Mouse (Mus musculus): ENCODE measurements around the gene Slmap. TPM values are rescaled to one million over a fixed set of nuclear protein-coding genes. Genes with fewer than 3 reads are reported as not detected.

Slmap gene
- polyA plus RNA-seq, 1 experiment from 2014 or later: 24.7 TPM

GRCm38 (mm10) chr14:26562247-26562646 lies 27.5 kb upstream of the Slmap start:
- ATAC-seq (ENCODE audit: insufficient read depth, low FRiP score, low TSS enrichment) (no peak), DNase-seq (ENCODE audit: low spot score) (no peak)
- 93% methylated on average over 2 of the region's 2 CpGs for WGBS
- H3K9me3 ChIP-seq (ENCODE audit: control insufficient read depth, low read length): no peaks in the 10 kb centered on the region
- H3K36me3 ChIP-seq (ENCODE audit: control insufficient read depth, insufficient read depth, low read length): no peaks in the 10 kb centered on the region
- H3K27me3 ChIP-seq (ENCODE audit: control insufficient read depth, insufficient read depth, low read length): no peaks in the 10 kb centered on the region
- no peaks in the 10 kb centered on the region for H3K4me1 ChIP-seq (ENCODE audit: control insufficient read depth, insufficient read depth, low read length)
- no peak overlapping the region for H3K4me2 ChIP-seq (ENCODE audit: low read depth)
- no peak overlapping the region for H3K9ac ChIP-seq (ENCODE audit: low read length)
- H3K27ac ChIP-seq (ENCODE audit: low read depth, low read length): no peak overlapping the region
- no peak overlapping the region for H3K4me3 ChIP-seq (ENCODE audit: low read depth, low read length)

- Histone ChIP-seq H3K9me3 (ENCODE audit: control insufficient read depth, low read length) (no peaks in the 10 kb centered on the region), H3K4me1 (ENCODE audit: control insufficient read depth, insufficient read depth, low read length) (no peaks in the 10 kb centered on the region), H3K27ac (ENCODE audit: low read depth, low read length) (no peak overlapping the region), H3K9ac (ENCODE audit: low read length) (no peak overlapping the region), H3K27me3 (ENCODE audit: control insufficient read depth, insufficient read depth, low read length) (no peaks in the 10 kb centered on the region), H3K4me2 (ENCODE audit: low read depth) (no peak overlapping the region), H3K4me3 (ENCODE audit: low read depth, low read length) (no peak overlapping the region), H3K36me3 (ENCODE audit: control insufficient read depth, insufficient read depth, low read length) (no peaks in the 10 kb centered on the region)
- ATAC-seq (ENCODE audit: insufficient read depth, low FRiP score, low TSS enrichment) (no peak), DNase-seq (ENCODE audit: low spot score) (no peak)
- WGBS: 92% methylated on average over 7 of the region's 7 CpGs
Measured at GRCm38 (mm10) chr14:26558536-26558935, 23.8 kb upstream of the Slmap start.

GRCm38 (mm10) chr14:26557581-26557980 lies 22.9 kb upstream of the Slmap start:
- ATAC-seq (ENCODE audit: insufficient read depth, low FRiP score, low TSS enrichment): no peak
- H3K4me2 ChIP-seq (ENCODE audit: low read depth): no peak overlapping the region
- H3K36me3 ChIP-seq (ENCODE audit: control insufficient read depth, insufficient read depth, low read length): no peaks in the 10 kb centered on the region
- 41% methylated on average over 1 of the region's 1 CpGs for WGBS
- no peak overlapping the region for H3K9ac ChIP-seq (ENCODE audit: low read length)
- H3K27me3 ChIP-seq (ENCODE audit: control insufficient read depth, insufficient read depth, low read length): no peaks in the 10 kb centered on the region
- H3K4me1 ChIP-seq (ENCODE audit: control insufficient read depth, insufficient read depth, low read length): no peaks in the 10 kb centered on the region
- H3K9me3 ChIP-seq (ENCODE audit: control insufficient read depth, low read length): no peaks in the 10 kb centered on the region
- no peak for DNase-seq (ENCODE audit: low spot score)
- H3K4me3 ChIP-seq (ENCODE audit: low read depth, low read length): no peak overlapping the region
- H3K27ac ChIP-seq (ENCODE audit: low read depth, low read length): no peak overlapping the region

- ATAC-seq (ENCODE audit: insufficient read depth, low FRiP score, low TSS enrichment) (no peak), DNase-seq (ENCODE audit: low spot score) (no peak)
- no peak overlapping the region for H3K9ac ChIP-seq (ENCODE audit: low read length)
- H3K4me2 ChIP-seq (ENCODE audit: low read depth): no peak overlapping the region
- H3K4me3 ChIP-seq (ENCODE audit: low read depth, low read length): no peak overlapping the region
- no peak overlapping the region for H3K27ac ChIP-seq (ENCODE audit: low read depth, low read length)
- no peaks in the 10 kb centered on the region for H3K9me3 ChIP-seq (ENCODE audit: control insufficient read depth, low read length)
- no peaks in the 10 kb centered on the region for H3K36me3 ChIP-seq (ENCODE audit: control insufficient read depth, insufficient read depth, low read length)
- 88% methylated on average over 3 of the region's 3 CpGs for WGBS
- H3K4me1 ChIP-seq (ENCODE audit: control insufficient read depth, insufficient read depth, low read length): no peaks in the 10 kb centered on the region
- no peaks in the 10 kb centered on the region for H3K27me3 ChIP-seq (ENCODE audit: control insufficient read depth, insufficient read depth, low read length)
Measured at GRCm38 (mm10) chr14:26552853-26553252, 18.1 kb upstream of the Slmap start.

GRCm38 (mm10) chr14:26552441-26552840 lies 17.7 kb upstream of the Slmap start:
- no peak overlapping the region for H3K4me3 ChIP-seq (ENCODE audit: low read depth, low read length)
- WGBS: 86% methylated on average over 2 of the region's 2 CpGs
- DNase-seq (ENCODE audit: low spot score): no peak
- H3K4me2 ChIP-seq (ENCODE audit: low read depth): no peak overlapping the region
- H3K27ac ChIP-seq (ENCODE audit: low read depth, low read length): no peak overlapping the region
- H3K9ac ChIP-seq (ENCODE audit: low read length): no peak overlapping the region
- no peaks in the 10 kb centered on the region for H3K27me3 ChIP-seq (ENCODE audit: control insufficient read depth, insufficient read depth, low read length)
- ATAC-seq (ENCODE audit: insufficient read depth, low FRiP score, low TSS enrichment): no peak
- no peaks in the 10 kb centered on the region for H3K4me1 ChIP-seq (ENCODE audit: control insufficient read depth, insufficient read depth, low read length)
- no peaks in the 10 kb centered on the region for H3K36me3 ChIP-seq (ENCODE audit: control insufficient read depth, insufficient read depth, low read length)
- H3K9me3 ChIP-seq (ENCODE audit: control insufficient read depth, low read length): no peaks in the 10 kb centered on the region

GRCm38 (mm10) chr14:26550712-26551111 lies 16.0 kb upstream of the Slmap start:
- Histone ChIP-seq H3K4me1 (ENCODE audit: control insufficient read depth, insufficient read depth, low read length) (no peaks in the 10 kb centered on the region), H3K9me3 (ENCODE audit: control insufficient read depth, low read length) (no peaks in the 10 kb centered on the region), H3K4me3 (ENCODE audit: low read depth, low read length) (no peak overlapping the region), H3K27me3 (ENCODE audit: control insufficient read depth, insufficient read depth, low read length) (no peaks in the 10 kb centered on the region), H3K36me3 (ENCODE audit: control insufficient read depth, insufficient read depth, low read length) (no peaks in the 10 kb centered on the region), H3K27ac (ENCODE audit: low read depth, low read length) (no peak overlapping the region), H3K4me2 (ENCODE audit: low read depth) (no peak overlapping the region), H3K9ac (ENCODE audit: low read length) (no peak overlapping the region)
- no peak for ATAC-seq (ENCODE audit: insufficient read depth, low FRiP score, low TSS enrichment)
- WGBS: 96% methylated on average over 8 of the region's 8 CpGs
- no peak for DNase-seq (ENCODE audit: low spot score)

- Histone ChIP-seq H3K4me2 (ENCODE audit: low read depth) (no peak overlapping the region), H3K36me3 (ENCODE audit: control insufficient read depth, insufficient read depth, low read length) (no peaks in the 10 kb centered on the region), H3K4me1 (ENCODE audit: control insufficient read depth, insufficient read depth, low read length) (no peaks in the 10 kb centered on the region), H3K4me3 (ENCODE audit: low read depth, low read length) (no peak overlapping the region), H3K9me3 (ENCODE audit: control insufficient read depth, low read length) (no peaks in the 10 kb centered on the region), H3K27me3 (ENCODE audit: control insufficient read depth, insufficient read depth, low read length) (no peaks in the 10 kb centered on the region), H3K9ac (ENCODE audit: low read length) (no peak overlapping the region), H3K27ac (ENCODE audit: low read depth, low read length) (no peak overlapping the region)
- 84% methylated on average over 10 of the region's 10 CpGs for WGBS
- ATAC-seq (ENCODE audit: insufficient read depth, low FRiP score, low TSS enrichment) (no peak), DNase-seq (ENCODE audit: low spot score) (no peak)
Measured at GRCm38 (mm10) chr14:26547516-26548488, 13.1 kb upstream of the Slmap start.

- DNase-seq (ENCODE audit: low spot score) (no peak), ATAC-seq (ENCODE audit: insufficient read depth, low FRiP score, low TSS enrichment) (no peak)
- no peaks in the 10 kb centered on the region for H3K27me3 ChIP-seq (ENCODE audit: control insufficient read depth, insufficient read depth, low read length)
- no peaks in the 10 kb centered on the region for H3K36me3 ChIP-seq (ENCODE audit: control insufficient read depth, insufficient read depth, low read length)
- H3K27ac ChIP-seq (ENCODE audit: low read depth, low read length): no peak overlapping the region
- no peaks in the 10 kb centered on the region for H3K9me3 ChIP-seq (ENCODE audit: control insufficient read depth, low read length)
- H3K4me1 ChIP-seq (ENCODE audit: control insufficient read depth, insufficient read depth, low read length): no peaks in the 10 kb centered on the region
- H3K9ac ChIP-seq (ENCODE audit: low read length): no peak overlapping the region
- 97% methylated on average over 1 of the region's 1 CpGs for WGBS
- no peak overlapping the region for H3K4me3 ChIP-seq (ENCODE audit: low read depth, low read length)
- H3K4me2 ChIP-seq (ENCODE audit: low read depth): no peak overlapping the region
Measured at GRCm38 (mm10) chr14:26542136-26542535, 7.4 kb upstream of the Slmap start.

- no peak for ATAC-seq (ENCODE audit: insufficient read depth, low FRiP score, low TSS enrichment)
- Histone ChIP-seq H3K36me3 (ENCODE audit: control insufficient read depth, insufficient read depth, low read length) (no peaks in the 10 kb centered on the region), H3K4me1 (ENCODE audit: control insufficient read depth, insufficient read depth, low read length) (no peaks in the 10 kb centered on the region), H3K27me3 (ENCODE audit: control insufficient read depth, insufficient read depth, low read length) (no peaks in the 10 kb centered on the region), H3K4me3 (ENCODE audit: low read depth, low read length) (no peak overlapping the region), H3K9me3 (ENCODE audit: control insufficient read depth, low read length) (no peaks in the 10 kb centered on the region), H3K27ac (ENCODE audit: low read depth, low read length) (no peak overlapping the region), H3K4me2 (ENCODE audit: low read depth) (no peak overlapping the region), H3K9ac (ENCODE audit: low read length) (no peak overlapping the region)
- 91% methylated on average over 1 of the region's 1 CpGs for WGBS
- DNase-seq (ENCODE audit: low spot score): no peak
Measured at GRCm38 (mm10) chr14:26540577-26540976, 5.8 kb upstream of the Slmap start.
